Mouse (Mus musculus): ENCODE measurements around the gene 1700086D15Rik.

GRCm38 (mm10) chr11:65120276-65120675, 39.4 kb downstream of the 1700086D15Rik start:
- TF ChIP-seq POLR2A (IDR thresholded peaks at IDR 0.05; ENCODE audit: low read depth, low read length) (no peak), CTCF (conservative IDR thresholded peaks at IDR 0.05; ENCODE audit: insufficient read depth, insufficient read length, low read depth, low read length) (no peak)

Data from kidney, adult 2 months (tissue).